Mouse (Mus musculus): ENCODE data around the gene Capn1. TPM values are rescaled to one million over a fixed set of nuclear protein-coding genes. Genes with fewer than 3 reads are reported as not detected.

Capn1 gene
- total RNA-seq (2017): 45.8 to 78.2 TPM (median 59.2 TPM) in 3 replicates

DNA sequence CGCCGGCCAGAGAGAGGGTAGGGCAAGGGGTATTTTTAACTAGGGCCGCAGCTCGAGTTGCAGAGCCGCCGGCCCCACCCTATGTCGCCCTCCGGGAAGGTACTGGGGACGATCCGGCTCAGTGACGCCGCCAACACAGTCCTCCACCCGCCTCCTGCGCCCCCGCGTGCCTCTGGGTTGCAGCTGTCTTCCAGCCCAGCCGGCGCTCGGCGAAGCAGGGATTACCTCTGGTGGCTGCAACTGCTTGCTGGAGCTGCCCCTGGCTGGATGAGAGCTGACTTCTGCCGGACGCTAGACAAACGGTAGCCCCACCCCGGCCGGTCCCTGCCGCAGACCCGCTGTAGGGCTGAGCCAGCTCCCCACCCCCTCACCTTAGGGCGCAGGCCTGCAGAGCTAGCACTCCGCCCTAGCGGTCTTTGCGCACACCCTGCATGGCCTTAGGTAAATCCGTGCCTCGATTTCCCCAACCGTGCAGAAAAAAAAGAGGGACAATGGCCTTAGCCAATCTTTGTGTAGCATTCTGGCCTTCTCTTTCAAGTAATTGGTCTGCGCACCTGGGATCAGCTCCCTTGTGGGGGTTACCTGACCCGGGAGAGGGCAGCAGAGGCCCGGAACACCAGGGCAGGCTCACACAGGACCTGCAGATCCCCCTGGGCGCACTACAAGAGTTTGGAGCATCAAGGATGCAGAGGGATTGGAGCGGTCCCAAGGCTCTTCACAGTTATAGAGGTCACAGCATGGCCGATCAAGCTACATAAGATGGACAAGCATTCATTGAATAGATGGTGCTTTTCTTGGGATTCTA, at the start of gene Capn1:
Capn1 (minus strand) TSS at position 387 of the 805 bp plus-strand sequence.
- ATAC-seq (replicated peaks; ENCODE audit: insufficient number of reproducible peaks, low FRiP score, low TSS enrichment, poor library complexity, severe bottlenecking): 0 out of 2 replicates have a peak, but pooled peaks have one; percentile 14

DNA sequence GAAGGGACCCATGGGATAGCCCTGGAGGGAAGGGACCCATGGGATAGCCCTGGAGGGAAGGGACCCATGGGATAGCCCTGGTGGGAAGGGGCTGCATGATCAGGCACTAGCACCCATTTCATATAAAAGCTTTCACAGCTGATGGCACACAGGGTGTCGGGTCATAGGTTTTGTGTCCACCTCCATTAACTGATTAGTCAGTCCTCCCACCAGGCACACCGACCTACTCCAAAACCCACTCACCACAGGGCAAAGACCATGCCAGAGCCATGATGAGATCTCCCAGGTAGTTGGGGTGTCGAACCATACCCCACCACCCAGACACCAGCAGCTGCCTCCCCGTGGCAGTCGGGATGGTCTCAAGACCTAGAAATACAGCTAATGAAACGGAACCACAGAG, 47.4 kb upstream of the Capn1 start:
- ATAC-seq (replicated peaks; ENCODE audit: insufficient number of reproducible peaks, low FRiP score, low TSS enrichment, poor library complexity, severe bottlenecking): no peak

DNA sequence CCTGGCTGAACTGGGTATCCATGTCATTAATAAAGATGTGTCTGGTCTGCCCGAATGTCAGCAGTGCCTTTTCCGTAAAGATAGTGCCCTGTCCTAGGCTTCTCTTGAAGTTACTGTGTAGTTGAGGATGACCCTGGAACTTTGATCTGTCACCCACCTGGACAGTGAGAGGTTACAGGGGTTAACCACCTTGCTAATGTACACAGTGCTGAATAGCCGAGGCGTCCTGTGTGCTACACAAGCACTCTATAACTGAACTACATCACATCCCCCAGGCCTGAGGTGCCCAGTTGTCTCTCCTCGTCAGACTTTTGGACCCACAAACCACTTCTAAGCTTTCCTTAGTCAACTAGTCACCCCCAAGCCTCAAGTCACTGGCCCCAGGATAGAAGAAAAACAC, 46.7 kb upstream of the Capn1 start:
- ATAC-seq (replicated peaks; ENCODE audit: insufficient number of reproducible peaks, low FRiP score, low TSS enrichment, poor library complexity, severe bottlenecking): no peak

DNA sequence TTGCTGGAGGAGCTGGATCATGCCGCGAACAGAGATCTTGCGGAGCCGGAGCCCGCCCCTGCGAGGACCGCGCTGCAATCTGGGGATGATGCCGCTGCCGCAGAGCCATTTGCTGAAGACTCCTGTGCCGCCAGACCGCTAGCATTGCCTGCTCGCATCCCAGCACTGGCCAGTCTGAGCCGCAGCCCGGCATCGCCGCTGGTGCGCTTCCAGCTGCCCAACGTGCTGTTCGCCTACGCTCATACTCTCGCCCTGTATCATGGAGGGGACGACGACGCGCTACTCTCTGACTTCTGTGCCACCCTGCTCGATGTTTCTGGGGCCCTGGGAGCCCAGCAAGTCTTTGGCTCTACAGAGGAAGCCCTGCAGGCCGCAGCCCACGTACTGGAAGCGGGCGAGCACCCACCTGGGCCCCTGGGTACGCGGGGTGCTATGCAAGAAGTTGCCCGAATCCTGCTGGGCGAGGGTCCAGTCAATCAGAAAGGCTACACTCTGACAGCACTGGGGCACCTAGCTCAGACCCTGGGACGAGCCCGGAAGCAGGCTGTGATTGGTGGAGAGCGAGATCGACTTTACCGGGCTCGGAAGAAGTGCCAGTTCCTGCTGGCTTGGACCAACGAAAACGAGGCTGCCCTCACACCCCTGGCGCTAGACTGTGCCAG, 46.1 kb upstream of the Capn1 start:
- ATAC-seq (replicated peaks; ENCODE audit: insufficient number of reproducible peaks, low FRiP score, low TSS enrichment, poor library complexity, severe bottlenecking): 0 out of 2 replicates have a peak, but pooled peaks have one; percentile 29

DNA sequence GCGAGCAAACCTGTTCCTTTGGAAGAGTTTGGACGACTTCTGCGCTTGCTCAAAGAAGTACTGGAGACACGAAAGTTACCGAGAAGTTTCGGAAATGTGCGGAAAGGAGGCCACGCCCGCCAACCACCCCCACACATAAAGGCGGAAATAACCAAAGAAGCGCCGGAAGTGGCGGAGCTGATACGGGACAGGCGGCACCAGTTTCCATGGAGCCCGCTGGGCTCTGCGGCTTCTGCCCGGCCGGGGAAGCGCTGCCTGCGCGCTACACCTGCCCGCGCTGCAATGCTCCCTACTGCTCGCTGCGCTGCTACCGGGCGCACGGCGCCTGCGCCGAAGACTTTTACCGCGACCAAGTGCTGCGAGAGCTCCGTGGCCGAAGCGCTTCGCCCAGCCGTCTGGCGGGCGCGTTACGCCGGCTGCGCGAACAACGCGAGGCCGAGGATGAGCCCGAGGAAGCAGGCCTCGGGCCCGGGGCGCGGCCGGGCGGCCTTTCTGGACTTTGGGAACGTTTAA, 45.4 kb upstream of the Capn1 start, which contains the start of gene Znhit2:
Znhit2 (plus strand) TSS at position 172 of the 513 bp plus-strand sequence.
- peak; percentile 78 for ATAC-seq (replicated peaks; ENCODE audit: insufficient number of reproducible peaks, low FRiP score, low TSS enrichment, poor library complexity, severe bottlenecking)

DNA sequence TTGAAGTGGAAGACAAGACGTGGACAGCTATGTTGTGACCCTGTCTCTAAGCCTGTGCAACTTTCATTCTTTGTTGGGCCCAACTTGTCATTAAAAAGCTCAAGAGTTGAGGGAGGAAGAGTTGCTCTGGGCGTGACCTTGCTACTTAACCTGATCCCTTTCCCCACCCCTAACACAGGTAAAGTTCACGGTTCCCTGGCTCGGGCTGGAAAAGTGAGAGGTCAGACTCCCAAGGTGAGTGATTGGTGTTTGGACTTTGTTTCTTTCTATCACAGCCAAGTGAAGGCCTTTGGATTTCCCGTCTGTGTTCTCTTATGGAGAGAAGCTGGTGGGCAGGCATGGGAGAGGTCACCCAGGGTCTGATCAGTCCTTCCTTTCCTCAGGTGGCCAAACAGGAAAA, 43.3 kb upstream of the Capn1 start:
- no peak for ATAC-seq (replicated peaks; ENCODE audit: insufficient number of reproducible peaks, low FRiP score, low TSS enrichment, poor library complexity, severe bottlenecking)

DNA sequence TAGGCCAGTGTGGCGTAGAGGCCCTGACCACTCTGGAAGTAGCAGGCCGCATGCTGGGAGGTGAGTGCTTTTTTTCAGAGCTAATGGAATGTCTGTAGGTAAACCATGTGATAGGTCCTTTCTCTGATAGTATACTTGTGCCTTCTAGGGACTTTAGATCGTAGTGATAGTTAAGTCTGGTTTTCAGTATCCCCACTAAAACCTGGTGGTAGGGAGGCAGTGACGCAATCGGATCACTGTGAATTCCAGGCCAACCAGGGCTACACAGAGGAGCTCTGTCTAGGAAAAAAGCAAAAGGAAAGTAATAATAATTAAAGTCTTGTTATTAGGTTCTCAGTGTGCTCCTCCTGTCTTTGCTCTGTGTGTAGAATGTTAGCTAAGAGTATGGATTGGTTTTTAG, 42.8 kb upstream of the Capn1 start:
- no peak for ATAC-seq (replicated peaks; ENCODE audit: insufficient number of reproducible peaks, low FRiP score, low TSS enrichment, poor library complexity, severe bottlenecking)

DNA sequence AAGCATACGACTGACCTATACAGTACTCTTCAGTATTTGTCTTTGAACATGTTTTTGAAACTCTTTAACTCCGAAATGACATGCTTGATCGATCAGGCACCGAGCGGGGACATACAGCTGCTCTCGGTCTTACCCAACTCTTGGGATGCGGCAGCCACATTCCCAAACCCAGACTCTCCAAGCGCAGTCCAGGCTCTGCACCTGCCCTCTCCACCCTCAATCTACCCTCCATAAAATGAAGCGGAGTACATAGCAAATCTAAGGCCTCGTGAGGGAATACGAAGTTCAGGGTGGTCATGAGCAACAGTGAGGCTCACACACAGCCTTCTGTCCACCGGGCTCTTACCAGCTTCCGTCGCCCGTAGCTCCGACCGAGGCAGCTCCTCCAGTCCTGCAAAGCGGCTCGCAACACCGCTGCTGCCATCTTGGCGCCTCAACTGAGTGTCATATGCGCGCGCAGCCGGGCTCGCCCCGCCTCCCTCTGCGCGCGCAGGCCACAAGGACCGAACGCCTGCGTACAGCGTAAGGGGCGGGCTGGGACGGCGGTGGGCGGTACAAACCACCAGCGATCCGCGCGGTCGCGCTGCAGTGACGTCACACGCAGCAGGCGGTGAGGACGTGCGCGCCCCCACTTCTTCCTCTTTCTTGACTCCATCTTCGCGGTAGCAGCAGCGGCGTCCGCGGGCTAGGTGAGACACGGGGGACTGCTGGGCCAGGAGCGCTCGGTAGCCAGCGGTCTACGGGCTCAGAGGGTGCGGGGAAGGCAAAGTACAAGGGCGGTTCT, 41.8 kb upstream of the Capn1 start, which contains the start of the genes Mrpl49 and Fau:
Mrpl49 (minus strand) TSS at position 473 of the 784 bp plus-strand sequence.
Fau (plus strand) TSS at position 532 of the 784 bp plus-strand sequence.
- peak; percentile 73 for ATAC-seq (replicated peaks; ENCODE audit: insufficient number of reproducible peaks, low FRiP score, low TSS enrichment, poor library complexity, severe bottlenecking)

DNA sequence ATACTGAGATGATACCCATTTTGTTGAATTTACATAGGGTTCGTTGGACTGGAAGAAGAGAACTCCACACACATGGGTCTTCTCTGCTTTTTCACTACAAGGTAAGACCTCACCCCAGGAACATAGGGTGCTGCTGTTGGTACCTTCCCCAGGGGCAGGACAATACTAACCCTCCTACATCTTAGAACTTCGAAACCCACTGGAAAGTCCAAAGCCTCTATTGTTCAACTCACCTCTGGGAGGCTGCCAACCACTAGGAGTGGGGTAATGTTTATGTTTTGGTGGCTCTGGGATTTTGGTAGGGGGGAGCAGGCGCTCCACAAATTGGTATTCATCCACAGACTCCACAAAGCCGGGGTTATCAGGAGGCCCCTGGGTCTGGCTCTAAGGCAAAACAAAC, 41.0 kb upstream of the Capn1 start:
- ATAC-seq (replicated peaks; ENCODE audit: insufficient number of reproducible peaks, low FRiP score, low TSS enrichment, poor library complexity, severe bottlenecking): no peak

DNA sequence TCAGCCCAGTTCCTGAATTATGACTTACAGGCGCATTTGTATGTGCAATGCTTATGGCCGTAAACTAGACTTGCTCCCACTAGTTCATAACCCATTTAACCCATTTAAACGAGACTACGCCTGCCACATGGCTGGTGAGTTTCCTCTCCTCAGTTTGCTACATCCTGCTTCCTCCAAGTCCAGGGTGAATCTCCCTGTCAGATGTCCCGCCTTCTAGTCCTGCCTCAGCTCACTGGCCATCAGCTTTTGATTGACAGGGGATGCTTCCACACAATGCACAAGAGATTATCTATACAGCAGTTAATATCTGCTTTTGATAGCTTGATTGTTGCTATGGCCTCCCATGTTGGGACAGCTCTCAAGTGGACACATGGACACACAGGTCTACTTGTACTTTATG, 38.6 kb upstream of the Capn1 start:
- no peak for ATAC-seq (replicated peaks; ENCODE audit: insufficient number of reproducible peaks, low FRiP score, low TSS enrichment, poor library complexity, severe bottlenecking)

DNA sequence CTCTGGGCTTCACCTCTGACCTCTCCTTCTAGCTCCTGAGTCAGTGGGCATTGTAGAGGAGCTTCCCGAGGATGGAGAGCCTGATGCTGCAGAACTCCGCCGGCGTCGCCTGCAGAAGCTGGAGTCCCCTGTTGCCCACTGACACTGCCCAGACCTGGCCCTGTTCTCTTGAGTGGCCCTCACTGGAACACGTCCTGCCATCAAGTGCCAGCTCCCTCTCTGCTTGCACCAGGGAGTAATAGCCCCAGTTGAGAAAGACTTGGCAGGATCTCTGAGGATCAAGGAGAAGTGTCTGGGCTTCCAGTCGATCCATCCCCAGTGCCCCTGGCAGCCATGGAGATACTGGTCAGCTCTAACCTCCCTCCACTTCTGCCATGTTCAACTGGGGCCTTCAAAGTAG, 36.8 kb upstream of the Capn1 start:
- no peak for ATAC-seq (replicated peaks; ENCODE audit: insufficient number of reproducible peaks, low FRiP score, low TSS enrichment, poor library complexity, severe bottlenecking)

DNA sequence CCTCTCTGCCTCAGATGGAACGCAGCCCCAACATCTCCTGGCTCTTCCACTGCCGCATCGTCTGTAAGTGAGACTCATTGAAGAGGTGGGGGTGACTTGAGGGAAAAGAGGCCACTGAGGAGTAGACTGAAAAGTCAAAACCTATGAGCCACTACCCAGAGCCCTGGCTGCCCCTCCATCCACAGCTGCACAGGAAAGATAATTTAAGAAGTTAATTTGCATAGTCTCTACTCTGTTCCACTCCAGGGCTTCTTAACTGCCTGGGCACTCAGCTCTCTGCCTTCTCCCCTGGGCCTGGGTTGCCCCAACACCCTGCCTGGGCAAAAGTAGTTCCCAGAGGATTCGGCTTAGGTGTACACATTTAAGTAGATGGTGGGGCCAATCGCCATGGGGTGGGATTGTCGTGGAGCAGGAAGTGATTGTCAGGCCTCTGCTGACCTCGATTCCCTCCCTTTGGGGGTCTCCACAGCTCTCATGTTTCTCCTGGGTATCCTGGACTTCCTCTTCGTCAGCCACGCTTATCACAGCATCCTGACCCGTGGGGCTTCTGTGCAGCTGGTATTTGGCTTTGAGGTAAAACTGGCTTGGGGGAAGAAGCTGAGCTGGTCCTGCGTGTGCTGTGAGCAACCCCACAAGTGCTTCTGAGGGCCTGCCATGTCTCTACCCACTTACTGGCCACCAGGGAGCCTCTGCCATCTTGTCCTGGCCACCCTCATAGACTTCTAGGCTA, 33.1 kb upstream of the Capn1 start:
- no peak for ATAC-seq (replicated peaks; ENCODE audit: insufficient number of reproducible peaks, low FRiP score, low TSS enrichment, poor library complexity, severe bottlenecking)

DNA sequence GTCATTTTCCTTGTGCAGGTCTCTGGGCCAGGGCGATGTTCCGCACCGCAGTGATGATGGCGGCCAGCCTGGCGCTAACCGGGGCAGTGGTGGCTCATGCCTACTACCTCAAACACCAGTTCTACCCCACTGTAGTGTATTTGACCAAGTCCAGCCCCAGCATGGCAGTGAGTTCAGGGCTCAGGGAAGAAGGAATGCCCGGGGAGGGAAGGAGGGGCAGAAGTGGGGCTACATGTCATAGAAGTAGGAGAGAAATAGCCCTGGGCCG, 32.1 kb upstream of the Capn1 start:
- ATAC-seq (replicated peaks; ENCODE audit: insufficient number of reproducible peaks, low FRiP score, low TSS enrichment, poor library complexity, severe bottlenecking): no peak

DNA sequence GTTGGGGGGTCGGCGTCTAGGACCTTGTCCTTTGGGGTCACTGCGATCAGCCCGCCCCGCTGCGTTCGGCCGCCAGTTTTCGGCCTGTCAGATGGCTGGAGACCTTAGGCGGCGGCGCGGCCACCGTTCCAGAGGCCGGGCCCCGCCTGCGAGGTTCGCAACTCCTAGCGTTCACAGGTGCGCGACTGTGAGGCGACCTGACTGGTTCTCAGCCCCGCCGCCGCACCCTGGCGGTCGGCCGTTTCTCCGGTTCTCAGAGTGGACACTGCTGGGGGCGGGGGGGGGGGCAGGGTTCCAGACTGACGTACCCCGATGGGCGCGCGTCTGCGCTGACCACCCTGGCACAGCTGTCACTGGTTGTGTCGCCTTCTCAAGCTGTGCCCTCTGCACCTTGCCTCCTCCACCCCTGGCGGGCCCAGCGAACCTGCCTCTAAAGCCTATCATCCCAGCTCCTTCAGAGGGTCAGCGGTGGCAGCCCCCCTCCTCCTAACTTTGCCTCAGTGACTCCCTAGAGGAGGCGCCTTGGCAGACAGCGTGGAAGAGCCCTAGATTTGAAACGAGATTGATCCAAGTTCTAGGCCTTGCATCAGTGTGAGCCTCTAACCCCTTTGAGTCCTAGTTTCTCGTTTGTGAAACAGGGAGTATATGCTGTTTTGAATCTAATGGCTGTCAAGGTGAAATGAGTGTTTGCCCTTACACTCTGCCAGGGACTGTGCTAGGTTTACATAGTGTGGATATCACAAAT, 31.6 kb upstream of the Capn1 start:
- ATAC-seq (replicated peaks; ENCODE audit: insufficient number of reproducible peaks, low FRiP score, low TSS enrichment, poor library complexity, severe bottlenecking): no peak

DNA sequence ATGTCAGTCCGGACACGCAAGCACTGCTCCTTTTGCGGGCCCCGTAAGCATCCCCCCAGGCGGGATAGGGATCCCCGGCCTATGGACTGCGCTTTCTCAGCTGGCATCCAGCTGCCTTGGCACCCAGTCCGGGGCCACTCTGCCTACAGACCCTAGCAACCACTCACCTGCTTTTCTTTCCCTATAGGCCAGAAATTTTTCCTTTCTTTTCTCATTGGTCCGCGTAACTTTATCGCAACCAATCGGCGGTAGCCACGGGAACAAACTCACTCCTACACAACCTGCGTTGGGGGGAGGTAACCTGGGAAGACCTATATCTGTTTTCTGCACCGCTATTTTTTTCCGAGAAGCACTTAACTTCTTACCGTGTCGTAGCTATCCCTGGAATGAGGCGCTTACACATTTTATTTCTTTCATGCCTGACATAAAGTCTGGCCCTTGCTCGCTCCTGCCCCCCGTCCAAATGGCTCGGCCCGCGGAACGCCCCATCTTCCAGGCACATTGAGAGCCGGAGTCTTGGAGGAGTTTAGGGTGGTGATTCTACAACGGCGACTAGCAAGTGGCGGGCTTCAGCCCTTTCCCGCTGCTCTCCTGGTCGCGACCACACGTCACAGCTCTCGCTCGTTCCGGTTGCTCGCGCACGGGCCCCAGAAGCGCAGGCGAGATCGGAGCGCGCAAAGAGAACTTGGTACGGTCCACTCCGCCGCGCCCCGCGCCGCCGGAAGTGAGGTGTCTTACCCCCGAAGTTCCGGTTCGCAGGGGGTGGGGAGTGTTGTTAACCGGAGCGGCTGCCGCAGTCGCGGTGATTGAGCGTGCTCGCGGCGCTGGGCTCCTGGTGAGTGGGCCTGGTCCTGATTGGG, 30.8 kb upstream of the Capn1 start, which contains the start of gene Syvn1:
Syvn1 (plus strand) TSS at position 283 of the 860 bp plus-strand sequence.
- peak; percentile 73 for ATAC-seq (replicated peaks; ENCODE audit: insufficient number of reproducible peaks, low FRiP score, low TSS enrichment, poor library complexity, severe bottlenecking)

DNA sequence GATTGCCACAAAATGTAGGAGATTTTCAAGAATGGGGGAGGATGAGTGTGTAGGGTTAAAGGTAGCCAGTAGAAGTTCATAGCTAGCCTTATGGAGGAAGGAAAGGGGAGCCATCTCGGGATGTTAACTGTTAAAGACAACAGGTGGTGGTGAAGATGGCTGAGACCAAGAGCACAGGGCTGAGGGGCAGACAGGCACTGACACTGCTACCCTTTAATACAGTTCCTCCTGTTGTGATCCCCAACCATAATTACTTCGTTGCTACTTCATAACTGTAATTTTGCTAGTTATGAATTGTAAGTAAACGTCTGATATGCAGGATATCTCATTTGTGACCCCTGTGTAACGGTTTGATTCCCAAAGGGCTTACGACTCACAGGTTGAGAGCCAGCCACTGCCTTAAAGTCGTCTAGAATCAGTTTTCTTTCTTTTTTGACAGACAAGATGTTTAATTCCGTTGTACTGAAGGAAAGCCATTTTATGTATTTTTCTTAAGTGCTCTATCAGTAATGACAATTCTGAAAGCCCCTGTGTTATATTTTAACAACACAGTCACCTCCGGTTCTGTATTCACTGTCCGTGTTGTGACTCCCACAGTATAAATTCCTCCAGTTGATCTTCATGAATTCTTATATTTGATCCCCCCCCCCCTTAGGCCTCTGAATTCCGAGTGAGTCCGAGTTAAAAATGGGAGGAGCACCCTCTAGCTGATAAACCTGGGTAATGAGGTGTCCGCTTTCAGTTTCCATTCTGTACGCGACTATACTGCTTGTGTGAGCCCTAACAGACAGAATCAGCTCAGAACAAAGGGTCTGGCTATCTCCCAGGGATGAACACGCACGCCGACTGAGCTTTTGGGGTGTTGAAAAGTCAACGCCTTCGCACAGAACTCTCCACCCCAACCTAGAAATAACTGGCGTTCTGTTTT, 29.9 kb upstream of the Capn1 start:
- ATAC-seq (replicated peaks; ENCODE audit: insufficient number of reproducible peaks, low FRiP score, low TSS enrichment, poor library complexity, severe bottlenecking): peak; percentile 0; the same call in 1 of the 2 replicates

All from monocyte, adult 5-6 weeks (primary cell).